In genomic region chr5:73257096-73257495, GRCm38 (mm10) we compare ENCODE assay signal across 8 mouse cellular contexts. TPM values are rescaled to one million over a fixed set of nuclear protein-coding genes. Genes with fewer than 3 reads are reported as not detected.
DNase-seq lines count a peak whose midpoint lies in the region; ATAC-seq and TF ChIP-seq lines count a peak whose summit lies in the region.

No protein-coding gene starts in this region.

- H3K9me3 ChIP-seq in heart, embryonic 11.5 days (replicated peaks; ENCODE audit: control insufficient read depth, low read length) = no peaks in the 10 kb centered on the region
- H3K9me3 ChIP-seq in G1E (replicated peaks) = no peaks in the 10 kb centered on the region

- no peaks in the 10 kb centered on the region for H3K27me3 ChIP-seq in heart, embryonic 11.5 days (ENCODE audit: control insufficient read depth, insufficient read depth, low read length)
- no peaks in the 10 kb centered on the region for H3K27me3 ChIP-seq in G1E (ENCODE audit: insufficient read depth, low read length)

- TF ChIP-seq CTCF in G1E (IDR thresholded peaks at IDR 0.05; ENCODE audit: low read depth, low read length) = no peak

- H3K4me1 ChIP-seq in heart, embryonic 11.5 days (ENCODE audit: control insufficient read depth, insufficient read depth, low read length) = peaks cover 22% of the 10 kb centered on the region
- H3K4me1 ChIP-seq in G1E (ENCODE audit: insufficient read depth, low read depth, low read length) = peaks cover 60% of the 10 kb centered on the region

- peak overlapping the region; percentile 97 for H3K4me3 ChIP-seq in heart, embryonic 11.5 days (ENCODE audit: low read depth, low read length)
- H3K4me3 ChIP-seq in G1E (ENCODE audit: low read depth, low read length) = peak overlapping the region; percentile 96

- ATAC-seq in heart, embryonic 11.5 days (replicated peaks; ENCODE audit: insufficient number of reproducible peaks, low FRiP score, low TSS enrichment) = no peak
- ATAC-seq in G1E (ENCODE audit: extremely low read depth, insufficient number of reproducible peaks, low FRiP score, poor library complexity, severe bottlenecking) = no peak
- peak; percentile 5 to 33; a peak in 1 of 4 replicates for ATAC-seq in hematopoietic stem cell, adult 5-6 weeks (replicated peaks in 1 of 2; ENCODE audit: insufficient read depth in 1 of 2, low FRiP score in 2 of 2, low TSS enrichment in 1 of 2, low read depth in 1 of 2, poor library complexity in 2 of 2, severe bottlenecking in 2 of 2)

- WGBS in heart, embryonic 11.5 days (ENCODE audit: insufficient replicate concordance) = 2% methylated on average over 11 of the region's 11 CpGs

- peak overlapping the region; percentile 73 for H3K4me2 ChIP-seq in heart, embryonic 11.5 days

- peak overlapping the region; percentile 65; the same call in 1 of the 2 replicates for H3K9ac ChIP-seq in heart, embryonic 11.5 days (ENCODE audit: low read depth, low read length)

- DNase-seq in heart, adult 11 months = no peak
- no peak for DNase-seq in G1E (ENCODE audit: low spot score)
- DNase-seq in lung, postnatal 36 days = peak; percentile 36
- no peak for DNase-seq in left cerebral cortex, adult 8-10 months (ENCODE audit: low spot score in 2 of 2)
- no peak for DNase-seq in gastrocnemius, adult 18-20 months (ENCODE audit: low spot score)
- DNase-seq in layer of hippocampus, postnatal 25 days (ENCODE audit: extremely low spot score in 1 of 2, low spot score in 1 of 2) = no peak

- H3K27ac ChIP-seq in heart, embryonic 11.5 days (ENCODE audit: low read depth, low read length) = 0 out of 2 replicates have a peak overlapping the region, but pooled peaks have one; percentile 46

- no peaks in the 10 kb centered on the region for H3K36me3 ChIP-seq in heart, embryonic 11.5 days (ENCODE audit: control insufficient read depth, insufficient read depth, low read length)
- H3K36me3 ChIP-seq in G1E (replicated peaks) = peaks cover 1% of the 10 kb centered on the region

RNA-seq across cellular contexts. Expression of gene Fryl, which starts 0.7 kb away (rescaled TPM):
- polyA plus RNA-seq in heart, embryonic 11.5 days (2014; fragmentation: Nextera tagmentation; extraction: Ambion mirVana) = 38.1 and 40.8 TPM in 2 replicates
- total RNA-seq in G1E (2014; fragmentation: Nextera tagmentation) (352 and 439 TPM in 2 replicates), G1E (2017) (112 and 118 TPM in 2 replicates)
- 133 and 147 TPM in 2 replicates for polyA plus RNA-seq in G1E (2012)
- 73.7 and 73.9 TPM in 2 replicates for total RNA-seq in hematopoietic stem cell, adult 5-6 weeks (2017)
- total RNA-seq in left cerebral cortex, adult 8-10 months (2022) = 10 to 100 TPM; 58.6 to 81.9 (median 72.1) TPM
- total RNA-seq in gastrocnemius, adult 18-20 months (2021) = 10 to 100 TPM; 13.5 to 14.0 TPM
- 10 to 100 TPM; 60.0 to 65.0 TPM for total RNA-seq in layer of hippocampus, postnatal 25 days (2021)

RNA-seq across cellular contexts. Expression of gene Ociad1, which starts 35.5 kb away (rescaled TPM):
- 156 and 190 TPM in 2 replicates for polyA plus RNA-seq in heart, embryonic 11.5 days (2014; fragmentation: Nextera tagmentation; extraction: Ambion mirVana)
- 311 and 324 TPM in 2 replicates for total RNA-seq in G1E (2014; fragmentation: Nextera tagmentation)
- total RNA-seq in G1E (2017) = 223 and 231 TPM in 2 replicates
- 93.3 and 121 TPM in 2 replicates for polyA plus RNA-seq in G1E (2012)
- 315 and 317 TPM in 2 replicates for total RNA-seq in hematopoietic stem cell, adult 5-6 weeks (2017)
- 100 to 1,000 TPM; 447 to 503 (median 477) TPM for total RNA-seq in left cerebral cortex, adult 8-10 months (2022)
- 100 to 1,000 TPM; 142 to 150 TPM for total RNA-seq in gastrocnemius, adult 18-20 months (2021)
- 100 to 1,000 TPM; 454 to 476 TPM for total RNA-seq in layer of hippocampus, postnatal 25 days (2021)

Comparison
In these comparisons a context has a peak if more than half of its experiments do, and no peak if none do; other contexts are left out.
1. ATAC-seq: peak in hematopoietic stem cell, adult 5-6 weeks (2 of 2); none in heart, embryonic 11.5 days (single experiment) and G1E (single experiment).